Mouse (Mus musculus): ENCODE measurements at regions not wholly inside any gene's neighbourhood (a gene's known extent, or its start where the extent isn't known, plus 50 kb on each side); places are given as distances from the start of the nearest gene placed in this dataset.

DNA sequence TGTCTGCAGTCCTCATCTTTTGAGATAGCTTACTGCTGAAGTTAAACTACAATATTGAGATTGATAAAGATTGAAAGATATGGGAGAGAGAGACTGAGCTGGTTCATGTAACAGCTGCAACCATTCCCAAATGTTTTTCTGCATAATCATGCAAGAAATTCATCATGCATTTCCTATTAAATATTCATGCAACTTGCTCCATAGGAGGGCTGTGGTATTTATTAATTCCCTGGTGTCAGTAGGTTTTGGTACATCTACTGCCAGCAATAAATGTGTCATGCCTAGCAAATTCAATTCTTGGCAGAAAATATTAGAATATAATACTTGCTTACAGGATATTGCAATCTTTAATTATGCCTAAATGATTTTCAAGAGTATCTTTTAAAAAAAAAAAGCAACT, 125.5 kb upstream of the Rbms1 start:
- TF ChIP-seq CTCF (IDR thresholded peaks at IDR 0.05; ENCODE audit: low read depth, low read length) (no peak), POLR2A (IDR thresholded peaks at IDR 0.05; ENCODE audit: extremely low read depth, insufficient read depth, low read length) (no peak)
